Mouse (Mus musculus) hindbrain, embryonic 14.5 days (tissue): ENCODE data around the gene Dnajc13. TPM values are rescaled to one million over a fixed set of nuclear protein-coding genes. Genes with fewer than 3 reads are reported as not detected.

Experiments
- ATAC-seq: fragments of 200-750 bp; cut with Nextera tagmentation; 2 replicates; pipeline ENCODE4 v1.8.0; 2017; ENCODE audit warnings: moderate number of reproducible peaks, mild to moderate bottlenecking, moderate TSS enrichment, moderate library complexity; ENCODE audit not compliant: low FRiP score
- DNase-seq: peaks from one replicate; pipeline ENCODE4 v3.0.0-alpha.2; 2015; ENCODE audit warnings: low spot score
- H3K27ac ChIP-seq: fragments of 300-500 bp; sonication (generic); 2 replicates; pipeline ENCODE4 v1.5.1; 2014; ENCODE audit warnings: mild to moderate bottlenecking, moderate library complexity
- H3K27me3 ChIP-seq: fragments of 300-500 bp; sonication (generic); 2 replicates; pipeline ENCODE4 v1.6.1; 2014; ENCODE audit warnings: mild to moderate bottlenecking, low read length, mixed read lengths; ENCODE audit not compliant: control insufficient read depth, insufficient read depth
- H3K36me3 ChIP-seq: fragments of 300-500 bp; sonication (generic); replicated peaks from 2 replicates; pipeline ENCODE4 v1.6.1; 2014; ENCODE audit not compliant: control insufficient read depth, insufficient read depth
- H3K4me1 ChIP-seq: fragments of 300-500 bp; sonication (generic); replicated peaks from 2 replicates; pipeline ENCODE4 v1.6.1; 2014; ENCODE audit warnings: antibody characterized with exemption, low read length, mixed read lengths; ENCODE audit not compliant: control insufficient read depth, insufficient read depth
- H3K4me2 ChIP-seq: fragments of 300-500 bp; sonication (generic); replicated peaks from 2 replicates; pipeline ENCODE4 v1.6.1; 2014; ENCODE audit warnings: mild to moderate bottlenecking, moderate library complexity
- H3K4me3 ChIP-seq: fragments of 300-500 bp; sonication (generic); replicated peaks from 2 replicates; pipeline ENCODE4 v1.5.1; 2014; ENCODE audit warnings: mild to moderate bottlenecking, low read length
- H3K9ac ChIP-seq: fragments of 300-500 bp; sonication (generic); 2 replicates; pipeline ENCODE4 v1.6.1; 2014
- H3K9me3 ChIP-seq: fragments of 300-500 bp; sonication (generic); 2 replicates; pipeline ENCODE4 v1.6.1; 2016; ENCODE audit warnings: low read length; ENCODE audit not compliant: control insufficient read depth
- WGBS: fragments of 180-500 bp; shearing (Covaris S2); extraction: QIAGEN DNeasy Blood & Tissue Kit; methylation state at CpG from one replicate; pipeline ENCODE4 v1.1.7; 2014; 5-methylcytosine and 5-hydroxymethylcytosine counted together
- polyA plus RNA-seq: library from polyadenylated mRNA; unstranded; fragments of >200 nt; fragmentation: Nextera tagmentation; extraction: Ambion mirVana; gene quantifications from 2 replicates; pipeline ENCODE4 v1.2.1, GENCODE M21; 2014

Gene Dnajc13
- polyA plus RNA-seq, 1 experiment from 2014 or later, result 25.3 TPM

GRCm38 (mm10) chr9:104203851-104204250 lies 58.9 kb downstream of the Dnajc13 start:
- H3K4me1 ChIP-seq, result no peaks in the 10 kb centered on the region
- ATAC-seq (no peak), DNase-seq (peak; percentile 41)
- 75% methylated on average over 3 of the region's 3 CpGs for WGBS
- H3K36me3 ChIP-seq, result peaks cover 81% of the 10 kb centered on the region
- no peak overlapping the region for H3K4me2 ChIP-seq
- H3K27me3 ChIP-seq, result no peaks in the 10 kb centered on the region
- no peak overlapping the region for H3K4me3 ChIP-seq
- no peak overlapping the region for H3K27ac ChIP-seq
- H3K9ac ChIP-seq, result no peak overlapping the region
- H3K9me3 ChIP-seq, result no peaks in the 10 kb centered on the region

GRCm38 (mm10) chr9:104194528-104194927 lies 68.2 kb downstream of the Dnajc13 start:
- H3K36me3 ChIP-seq, result peaks cover 86% of the 10 kb centered on the region
- ATAC-seq, result no peak
- 67% methylated on average over 2 of the region's 2 CpGs for WGBS

GRCm38 (mm10) chr9:104193900-104194299 lies 68.8 kb downstream of the Dnajc13 start:
- H3K9me3 ChIP-seq, result no peaks in the 10 kb centered on the region
- WGBS, result 96% methylated on average over 2 of the region's 2 CpGs

More at GRCm38 (mm10) chr9:104194528-104194927, 68.2 kb downstream of the Dnajc13 start:
- Histone ChIP-seq H3K4me3 (no peak overlapping the region), H3K9ac (no peak overlapping the region), H3K9me3 (no peaks in the 10 kb centered on the region), H3K27ac (no peak overlapping the region), H3K4me2 (no peak overlapping the region), H3K27me3 (no peaks in the 10 kb centered on the region), H3K4me1 (no peaks in the 10 kb centered on the region)
- DNase-seq, result no peak

GRCm38 (mm10) chr9:104193327-104193726 lies 69.4 kb downstream of the Dnajc13 start:
- ATAC-seq, result no peak
- 89% methylated on average over 1 of the region's 1 CpGs for WGBS
- H3K4me1 ChIP-seq, result no peaks in the 10 kb centered on the region
- H3K9me3 ChIP-seq, result no peaks in the 10 kb centered on the region
- no peak overlapping the region for H3K4me2 ChIP-seq
- H3K4me3 ChIP-seq, result no peak overlapping the region
- no peak overlapping the region for H3K27ac ChIP-seq
- H3K9ac ChIP-seq, result no peak overlapping the region
- DNase-seq, result no peak
- H3K27me3 ChIP-seq, result no peaks in the 10 kb centered on the region
- H3K36me3 ChIP-seq, result peaks cover 88% of the 10 kb centered on the region

More at GRCm38 (mm10) chr9:104193900-104194299, 68.8 kb downstream of the Dnajc13 start:
- Histone ChIP-seq H3K4me1 (no peaks in the 10 kb centered on the region), H3K27me3 (no peaks in the 10 kb centered on the region), H3K4me3 (no peak overlapping the region), H3K36me3 (peaks cover 86% of the 10 kb centered on the region), H3K27ac (no peak overlapping the region), H3K9ac (no peak overlapping the region), H3K4me2 (no peak overlapping the region)
- ATAC-seq (no peak), DNase-seq (no peak)

GRCm38 (mm10) chr9:104192513-104192912 lies 70.2 kb downstream of the Dnajc13 start:
- Histone ChIP-seq H3K27ac (no peak overlapping the region), H3K36me3 (peaks cover 87% of the 10 kb centered on the region), H3K4me2 (no peak overlapping the region), H3K27me3 (no peaks in the 10 kb centered on the region), H3K9me3 (no peaks in the 10 kb centered on the region), H3K4me1 (no peaks in the 10 kb centered on the region), H3K9ac (no peak overlapping the region), H3K4me3 (no peak overlapping the region)
- DNase-seq (no peak), ATAC-seq (no peak)
- 94% methylated on average over 6 of the region's 6 CpGs for WGBS

GRCm38 (mm10) chr9:104189657-104190056 lies 73.1 kb downstream of the Dnajc13 start:
- H3K9me3 ChIP-seq, result no peaks in the 10 kb centered on the region

GRCm38 (mm10) chr9:104188704-104189103 lies 74.0 kb downstream of the Dnajc13 start:
- Histone ChIP-seq H3K9me3 (no peaks in the 10 kb centered on the region), H3K4me2 (no peak overlapping the region), H3K27ac (no peak overlapping the region), H3K4me1 (no peaks in the 10 kb centered on the region), H3K4me3 (no peak overlapping the region), H3K9ac (no peak overlapping the region), H3K27me3 (no peaks in the 10 kb centered on the region), H3K36me3 (peaks cover 77% of the 10 kb centered on the region)
- WGBS, result 98% methylated on average over 1 of the region's 1 CpGs
- ATAC-seq (no peak), DNase-seq (no peak)

More at GRCm38 (mm10) chr9:104189657-104190056, 73.1 kb downstream of the Dnajc13 start:
- Histone ChIP-seq H3K9ac (no peak overlapping the region), H3K4me1 (no peaks in the 10 kb centered on the region), H3K27ac (no peak overlapping the region), H3K4me2 (no peak overlapping the region), H3K36me3 (peaks cover 79% of the 10 kb centered on the region), H3K27me3 (no peaks in the 10 kb centered on the region), H3K4me3 (no peak overlapping the region)
- no peak for DNase-seq
- ATAC-seq, result no peak
- WGBS, result 99% methylated on average over 5 of the region's 5 CpGs

- H3K4me2 ChIP-seq, result no peak overlapping the region
- ATAC-seq (no peak), DNase-seq (no peak)
- no peak overlapping the region for H3K9ac ChIP-seq
- no peaks in the 10 kb centered on the region for H3K27me3 ChIP-seq
- peaks cover 79% of the 10 kb centered on the region for H3K36me3 ChIP-seq
- no peaks in the 10 kb centered on the region for H3K4me1 ChIP-seq
- 92% methylated on average over 5 of the region's 5 CpGs for WGBS
- no peak overlapping the region for H3K4me3 ChIP-seq
- no peaks in the 10 kb centered on the region for H3K9me3 ChIP-seq
- no peak overlapping the region for H3K27ac ChIP-seq
Observed at GRCm38 (mm10) chr9:104187028-104187427, 75.7 kb downstream of the Dnajc13 start.

- Histone ChIP-seq H3K9me3 (no peaks in the 10 kb centered on the region), H3K36me3 (peaks cover 80% of the 10 kb centered on the region), H3K4me3 (no peak overlapping the region), H3K9ac (no peak overlapping the region), H3K27me3 (no peaks in the 10 kb centered on the region), H3K4me1 (no peaks in the 10 kb centered on the region), H3K4me2 (no peak overlapping the region), H3K27ac (no peak overlapping the region)
- DNase-seq (no peak), ATAC-seq (no peak)
- WGBS, result 91% methylated on average over 5 of the region's 5 CpGs
Observed at GRCm38 (mm10) chr9:104183181-104183580, 79.5 kb downstream of the Dnajc13 start.

- no peak overlapping the region for H3K4me3 ChIP-seq
- H3K27ac ChIP-seq, result no peak overlapping the region
- H3K4me2 ChIP-seq, result no peak overlapping the region
- ATAC-seq (no peak), DNase-seq (no peak)
- WGBS, result 31% methylated on average over 5 of the region's 5 CpGs
- H3K4me1 ChIP-seq, result no peaks in the 10 kb centered on the region
- H3K36me3 ChIP-seq, result peaks cover 81% of the 10 kb centered on the region
- no peaks in the 10 kb centered on the region for H3K27me3 ChIP-seq
- no peaks in the 10 kb centered on the region for H3K9me3 ChIP-seq
- H3K9ac ChIP-seq, result no peak overlapping the region
Observed at GRCm38 (mm10) chr9:104182328-104182727, 80.4 kb downstream of the Dnajc13 start.
